Mouse (Mus musculus) embryonic fibroblast, embryonic 13.5 days (primary cell): ENCODE data around the gene Rab3il1.

Source experiments
- CTCF ChIP-seq: IDR thresholded peaks from 2 replicates; pipeline ENCODE4 v1.5.1; 2011; ENCODE audit warnings: mild to moderate bottlenecking, control low read depth, low read length, moderate library complexity, borderline replicate concordance; ENCODE audit not compliant: insufficient read depth
- POLR2A ChIP-seq: IDR thresholded peaks from 2 replicates; pipeline ENCODE4 v1.6.1; 2011; ENCODE audit warnings: low read depth, mild to moderate bottlenecking, control low read depth, low read length, moderate library complexity

- TF ChIP-seq CTCF = no peak
- no peak for TF ChIP-seq POLR2A
Measured at GRCm38 (mm10) chr19:9957965-9958364, 43.5 kb upstream of the Rab3il1 start.
